Mouse (Mus musculus): ENCODE results near the gene Tmcc2. TPM values are rescaled to one million over a fixed set of nuclear protein-coding genes. Genes with fewer than 3 reads are reported as not detected.

The Tmcc2 gene
- polyA plus RNA-seq, 1 experiment from 2014 or later, result 10.5 TPM

DNA sequence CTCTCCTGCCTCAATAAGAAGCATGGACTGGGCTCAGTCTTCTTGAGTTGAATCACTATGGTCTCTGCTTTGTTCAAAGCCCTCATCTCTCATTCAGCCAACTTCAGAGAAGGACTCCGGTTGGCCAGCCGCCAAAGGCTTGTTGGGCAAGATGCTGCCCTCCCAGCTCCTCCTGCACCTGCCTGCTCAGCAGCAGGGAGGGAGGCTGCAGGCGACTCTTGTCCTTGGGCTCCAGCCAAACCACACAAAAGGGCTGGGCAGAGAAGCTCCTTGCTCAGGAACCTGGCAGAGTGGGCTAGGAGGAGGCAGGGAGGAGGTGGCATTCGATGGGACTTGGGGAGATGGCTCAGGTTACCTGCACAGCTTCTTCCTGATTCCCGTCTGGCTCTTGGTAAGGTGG, 71.8 kb downstream of the Tmcc2 start:
- Histone ChIP-seq H3K27me3 (peaks cover 47% of the 10 kb centered on the region), H3K4me2 (no peak overlapping the region), H3K9ac (no peak overlapping the region), H3K36me3 (no peaks in the 10 kb centered on the region), H3K4me1 (peaks cover 28% of the 10 kb centered on the region), H3K27ac (no peak overlapping the region), H3K4me3 (no peak overlapping the region), H3K9me3 (no peaks in the 10 kb centered on the region)
- WGBS, result 60% methylated on average over 5 of the region's 5 CpGs
- 0 out of 2 replicates have a peak, but pooled peaks have one; percentile 59 for ATAC-seq (ENCODE audit: insufficient number of reproducible peaks, insufficient read depth, low FRiP score, low TSS enrichment, low read depth)

GRCm38 (mm10) chr1:132317894-132318863, 72.9 kb downstream of the Tmcc2 start:
- peaks cover 53% of the 10 kb centered on the region for H3K27me3 ChIP-seq
- no peak for ATAC-seq (ENCODE audit: insufficient number of reproducible peaks, insufficient read depth, low FRiP score, low TSS enrichment, low read depth)
- H3K4me2 ChIP-seq, result peak overlapping the region; percentile 98
- H3K9ac ChIP-seq, result no peak overlapping the region
- H3K27ac ChIP-seq, result no peak overlapping the region
- whole genome bisulfite sequencing, result 60% methylated on average over 8 of the region's 8 CpGs
- no peak overlapping the region for H3K4me3 ChIP-seq
- no peaks in the 10 kb centered on the region for H3K36me3 ChIP-seq
- peaks cover 27% of the 10 kb centered on the region for H3K4me1 ChIP-seq
- no peaks in the 10 kb centered on the region for H3K9me3 ChIP-seq

GRCm38 (mm10) chr1:132317413-132317812, 73.7 kb downstream of the Tmcc2 start:
- Histone ChIP-seq H3K9me3 (no peaks in the 10 kb centered on the region), H3K4me1 (peaks cover 19% of the 10 kb centered on the region), H3K27ac (no peak overlapping the region), H3K4me2 (peak overlapping the region; percentile 98), H3K36me3 (no peaks in the 10 kb centered on the region), H3K4me3 (no peak overlapping the region), H3K9ac (no peak overlapping the region), H3K27me3 (peaks cover 60% of the 10 kb centered on the region)
- WGBS, result 69% methylated on average over 4 of the region's 4 CpGs
- no peak for ATAC-seq (ENCODE audit: insufficient number of reproducible peaks, insufficient read depth, low FRiP score, low TSS enrichment, low read depth)

DNA sequence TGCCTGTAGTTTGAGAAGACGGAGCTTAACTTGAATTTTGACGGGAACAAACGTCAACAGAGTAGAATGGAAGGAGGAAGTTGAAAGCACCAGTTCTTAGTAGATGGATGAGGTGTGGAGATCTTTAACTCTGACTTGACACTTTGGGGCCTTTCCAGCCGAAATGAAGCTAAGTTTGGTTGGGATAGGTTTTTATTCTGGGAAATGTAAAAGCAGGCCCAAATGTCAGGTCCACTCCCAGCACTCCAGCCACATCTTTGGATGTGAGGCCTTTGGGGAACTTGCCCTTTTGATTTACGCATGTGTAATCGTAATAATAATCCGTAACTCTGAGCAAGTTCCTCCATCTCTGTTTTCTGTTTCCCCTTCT, 74.5 kb downstream of the Tmcc2 start:
- peak overlapping the region; percentile 98 for H3K4me2 ChIP-seq
- no peaks in the 10 kb centered on the region for H3K36me3 ChIP-seq
- peaks cover 60% of the 10 kb centered on the region for H3K27me3 ChIP-seq
- 40% methylated on average over 7 of the region's 7 CpGs for whole genome bisulfite sequencing
- H3K4me3 ChIP-seq, result peak overlapping the region; percentile 58
- H3K9me3 ChIP-seq, result no peaks in the 10 kb centered on the region
- peaks cover 17% of the 10 kb centered on the region; the same call in 1 of the 2 replicates for H3K4me1 ChIP-seq
- peak overlapping the region; percentile 68; the same call in 1 of the 2 replicates for H3K9ac ChIP-seq
- ATAC-seq (ENCODE audit: insufficient number of reproducible peaks, insufficient read depth, low FRiP score, low TSS enrichment, low read depth), result no peak
- no peak overlapping the region for H3K27ac ChIP-seq

DNA sequence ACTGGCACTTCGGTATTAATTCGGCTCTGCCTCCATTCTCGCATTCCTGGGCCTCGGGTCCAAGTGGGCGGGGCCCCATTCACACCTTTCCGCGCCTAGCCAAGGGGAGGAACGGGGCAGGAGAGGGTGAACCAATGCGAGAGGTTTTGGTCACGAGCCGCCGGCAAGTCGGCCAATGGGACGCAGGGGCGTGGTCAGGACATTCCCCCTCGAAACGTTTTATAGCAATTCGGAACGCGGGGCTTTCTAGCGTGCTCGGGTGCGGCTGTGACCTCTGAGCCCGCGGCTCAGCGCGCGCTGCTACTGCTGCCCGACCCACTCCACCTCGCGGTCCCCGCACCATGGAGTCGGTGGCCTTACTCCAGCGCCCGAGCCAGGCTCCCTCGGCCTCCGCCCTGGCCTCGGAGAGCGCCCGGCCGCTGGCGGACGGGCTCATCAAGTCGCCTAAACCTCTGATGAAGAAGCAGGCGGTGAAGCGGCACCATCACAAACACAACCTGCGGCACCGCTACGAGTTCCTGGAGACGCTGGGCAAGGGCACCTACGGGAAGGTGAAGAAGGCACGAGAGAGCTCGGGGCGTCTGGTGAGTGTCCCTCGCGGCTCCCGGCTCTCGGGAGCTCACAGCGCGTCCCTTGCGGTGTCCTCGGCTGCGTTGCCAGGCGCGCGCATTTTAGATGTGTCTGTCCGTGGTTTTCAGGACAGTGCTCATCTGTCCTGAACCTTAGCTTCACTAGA, 75.0 kb downstream of the Tmcc2 start, which contains the start of gene Nuak2:
Gene Nuak2 (plus strand): TSS at position 238 of the 736 bp plus-strand sequence.
- no peak within 1 kb of the TSS for H3K27ac ChIP-seq
- peaks cover 65% of the 10 kb centered on the region for H3K27me3 ChIP-seq
- H3K4me3 ChIP-seq, result peak within 1 kb of the TSS; percentile 58
- no peaks in the 10 kb centered on the region for H3K9me3 ChIP-seq
- H3K4me1 ChIP-seq, result peaks cover 17% of the 10 kb centered on the region; the same call in 1 of the 2 replicates
- no peaks in the 10 kb centered on the region for H3K36me3 ChIP-seq
- WGBS, result under 1% methylated on average over 67 of the region's 67 CpGs
- peak within 1 kb of the TSS; percentile 68 for H3K9ac ChIP-seq
- ATAC-seq (ENCODE audit: insufficient number of reproducible peaks, insufficient read depth, low FRiP score, low TSS enrichment, low read depth), result peak; percentile 80
- peak within 1 kb of the TSS; percentile 98 for H3K4me2 ChIP-seq

GRCm38 (mm10) chr1:132312703-132313102, 78.4 kb downstream of the Tmcc2 start:
- 56% methylated on average over 3 of the region's 3 CpGs for WGBS
- Histone ChIP-seq H3K4me2 (no peak overlapping the region), H3K27ac (no peak overlapping the region), H3K4me3 (no peak overlapping the region), H3K4me1 (peaks cover 6% of the 10 kb centered on the region; the same call in 1 of the 2 replicates), H3K9me3 (no peaks in the 10 kb centered on the region), H3K27me3 (peaks cover 59% of the 10 kb centered on the region), H3K36me3 (no peaks in the 10 kb centered on the region), H3K9ac (no peak overlapping the region)
- ATAC-seq (ENCODE audit: insufficient number of reproducible peaks, insufficient read depth, low FRiP score, low TSS enrichment, low read depth), result no peak

GRCm38 (mm10) chr1:132312043-132312442, 79.0 kb downstream of the Tmcc2 start:
- Histone ChIP-seq H3K9ac (no peak overlapping the region), H3K9me3 (no peaks in the 10 kb centered on the region), H3K4me3 (no peak overlapping the region), H3K27me3 (peaks cover 52% of the 10 kb centered on the region), H3K4me1 (peaks cover 6% of the 10 kb centered on the region; the same call in 1 of the 2 replicates), H3K36me3 (no peaks in the 10 kb centered on the region), H3K27ac (no peak overlapping the region), H3K4me2 (no peak overlapping the region)
- no peak for ATAC-seq (ENCODE audit: insufficient number of reproducible peaks, insufficient read depth, low FRiP score, low TSS enrichment, low read depth)
- WGBS, result 64% methylated on average over 2 of the region's 2 CpGs

- ATAC-seq (ENCODE audit: insufficient number of reproducible peaks, insufficient read depth, low FRiP score, low TSS enrichment, low read depth), result no peak
- WGBS, result 76% methylated on average over 10 of the region's 10 CpGs
- Histone ChIP-seq H3K9me3 (no peaks in the 10 kb centered on the region), H3K4me1 (peaks cover 4% of the 10 kb centered on the region; the same call in 1 of the 2 replicates), H3K4me2 (no peak overlapping the region), H3K36me3 (no peaks in the 10 kb centered on the region), H3K27ac (no peak overlapping the region), H3K27me3 (peaks cover 45% of the 10 kb centered on the region), H3K4me3 (no peak overlapping the region), H3K9ac (no peak overlapping the region)
Measured at GRCm38 (mm10) chr1:132311174-132311859, 79.8 kb downstream of the Tmcc2 start.

DNA sequence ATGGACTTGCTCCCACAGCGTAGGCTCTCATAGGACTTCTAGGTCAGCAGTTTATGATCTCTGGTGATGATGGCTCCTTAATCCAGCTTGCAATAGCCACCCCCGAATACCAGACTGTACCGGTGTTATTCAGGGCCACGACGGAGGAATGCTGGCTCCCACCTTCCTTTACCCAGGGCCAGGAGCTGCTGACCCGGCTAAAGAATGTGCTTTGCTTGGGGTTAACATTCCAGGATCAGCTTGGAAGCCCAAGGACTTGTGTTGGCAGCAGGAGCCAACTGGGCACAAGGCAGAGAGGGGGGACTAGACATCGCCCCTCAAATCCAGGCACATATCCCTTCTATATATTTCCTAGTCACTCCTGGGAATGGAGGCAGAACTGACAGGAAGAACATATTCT, 80.3 kb downstream of the Tmcc2 start:
- H3K27ac ChIP-seq, result no peak overlapping the region
- H3K4me2 ChIP-seq, result no peak overlapping the region
- H3K36me3 ChIP-seq, result no peaks in the 10 kb centered on the region
- WGBS, result 69% methylated on average over 7 of the region's 7 CpGs
- H3K9me3 ChIP-seq, result no peaks in the 10 kb centered on the region
- H3K27me3 ChIP-seq, result peaks cover 39% of the 10 kb centered on the region
- ATAC-seq (ENCODE audit: insufficient number of reproducible peaks, insufficient read depth, low FRiP score, low TSS enrichment, low read depth), result no peak
- H3K9ac ChIP-seq, result no peak overlapping the region
- H3K4me3 ChIP-seq, result no peak overlapping the region
- no peaks in the 10 kb centered on the region; the same call in 1 of the 2 replicates for H3K4me1 ChIP-seq

GRCm38 (mm10) chr1:132308674-132309073, 82.4 kb downstream of the Tmcc2 start:
- Histone ChIP-seq H3K9me3 (no peaks in the 10 kb centered on the region), H3K27me3 (peaks cover 25% of the 10 kb centered on the region), H3K9ac (no peak overlapping the region), H3K4me1 (no peaks in the 10 kb centered on the region), H3K4me3 (no peak overlapping the region), H3K4me2 (no peak overlapping the region), H3K36me3 (no peaks in the 10 kb centered on the region), H3K27ac (no peak overlapping the region)
- WGBS, result 85% methylated on average over 7 of the region's 7 CpGs
- no peak for ATAC-seq (ENCODE audit: insufficient number of reproducible peaks, insufficient read depth, low FRiP score, low TSS enrichment, low read depth)

DNA sequence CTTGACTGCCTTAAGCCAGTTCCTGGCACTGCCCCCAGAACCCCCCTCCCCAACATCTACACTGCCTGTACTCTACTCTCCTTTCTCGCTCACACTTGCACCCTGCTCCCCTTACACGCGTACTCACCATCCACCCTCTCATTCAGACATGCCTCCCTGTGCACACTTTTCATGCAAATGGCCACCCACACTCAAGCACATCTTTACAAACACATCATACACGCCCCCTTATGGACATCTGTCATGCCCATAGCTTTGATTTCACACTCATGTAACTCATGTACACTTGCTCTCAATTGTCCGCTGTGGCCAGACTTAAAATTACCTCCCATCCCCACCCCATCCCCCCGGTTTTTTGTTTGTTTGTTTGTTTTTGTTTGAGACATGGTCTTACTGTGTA, 83.1 kb downstream of the Tmcc2 start:
- Histone ChIP-seq H3K27ac (no peak overlapping the region), H3K9me3 (no peaks in the 10 kb centered on the region), H3K27me3 (peaks cover 23% of the 10 kb centered on the region), H3K36me3 (no peaks in the 10 kb centered on the region), H3K9ac (no peak overlapping the region), H3K4me1 (no peaks in the 10 kb centered on the region), H3K4me2 (no peak overlapping the region), H3K4me3 (no peak overlapping the region)
- no peak for ATAC-seq (ENCODE audit: insufficient number of reproducible peaks, insufficient read depth, low FRiP score, low TSS enrichment, low read depth)
- WGBS, result 85% methylated on average over 6 of the region's 6 CpGs

Data from embryonic facial prominence, embryonic 13.5 days (tissue).